Mouse (Mus musculus) thymus, adult 2 months (tissue): ENCODE results near the gene Mrpl10. TPM values are rescaled to one million over a fixed set of nuclear protein-coding genes. Genes with fewer than 3 reads are reported as not detected.

Source experiments
- DNase-seq: peaks from one replicate; pipeline ENCODE4 v3.0.0; 2021
- H3K27ac ChIP-seq: fragments of 200-500 bp; 2 replicates; pipeline ENCODE4 v1.5.1; 2012; ENCODE audit warnings: low read length, control low read depth; ENCODE audit not compliant: control insufficient read depth, insufficient read depth
- H3K27me3 ChIP-seq: fragments of 200-500 bp; 2 replicates; pipeline ENCODE4 v1.6.1; 2012; ENCODE audit warnings: mild to moderate bottlenecking, low read length, moderate library complexity, mixed read lengths; ENCODE audit not compliant: control insufficient read depth, insufficient read depth
- H3K36me3 ChIP-seq: fragments of 200-500 bp; 2 replicates; pipeline ENCODE4 v1.6.1; 2012; ENCODE audit warnings: mild to moderate bottlenecking, low read length, moderate library complexity; ENCODE audit not compliant: control insufficient read depth, insufficient read depth
- H3K4me1 ChIP-seq: fragments of 200-500 bp; replicated peaks from 2 replicates; pipeline ENCODE4 v1.6.1; 2012; ENCODE audit warnings: low read length; ENCODE audit not compliant: control insufficient read depth, insufficient read depth
- H3K4me3 ChIP-seq: fragments of 200-500 bp; 2 replicates; pipeline ENCODE4 v1.5.1; 2012; ENCODE audit warnings: mild to moderate bottlenecking, low read length, control low read depth, moderate library complexity; ENCODE audit not compliant: control insufficient read depth, insufficient read depth
- CTCF ChIP-seq: fragments of 200-500 bp; IDR thresholded peaks from 2 replicates; pipeline ENCODE4 v1.5.1; 2012; ENCODE audit warnings: mild to moderate bottlenecking, control low read depth, low read length, moderate library complexity, borderline replicate concordance; ENCODE audit not compliant: control insufficient read depth, poor library complexity, insufficient read depth; ENCODE audit errors: extremely low read depth
- POLR2A ChIP-seq: fragments of 200-500 bp; IDR thresholded peaks from 2 replicates; pipeline ENCODE4 v1.6.1; 2012; ENCODE audit warnings: mild to moderate bottlenecking, low read length, control low read depth, moderate library complexity; ENCODE audit not compliant: control insufficient read depth, poor library complexity, insufficient read depth; ENCODE audit errors: extremely low read depth
- WGBS: fragments of 180-500 bp; shearing (Covaris S2); methylation state at CpG from one replicate; pipeline ENCODE4 v1.1.7; 2018; 5-methylcytosine and 5-hydroxymethylcytosine counted together
- polyA plus RNA-seq: library from polyadenylated mRNA; depleted of rRNA; stranded (reverse); fragments of >200 nt; gene quantifications from 2 replicates; pipeline ENCODE4 v1.2.3, GENCODE M21; 2012

Mrpl10 gene
- polyA plus RNA-seq, 1 experiment, result 90.1 TPM

GRCm38 (mm10) chr11:97050944-97051586 lies 9.7 kb downstream of the Mrpl10 start:
- DNase-seq, result no peak
- Histone ChIP-seq H3K4me1 (peaks cover 24% of the 10 kb centered on the region), H3K4me3 (peak overlapping the region; percentile 67), H3K27me3 (no peaks in the 10 kb centered on the region), H3K36me3 (peaks cover 26% of the 10 kb centered on the region), H3K27ac (0 out of 2 replicates have a peak overlapping the region, but pooled peaks have one; percentile 27)
- 14% methylated on average over 13 of the region's 13 CpGs for WGBS
- no peak for TF ChIP-seq POLR2A
- TF ChIP-seq CTCF, result no peak

- H3K27ac ChIP-seq, result no peak overlapping the region
- no peaks in the 10 kb centered on the region for H3K27me3 ChIP-seq
- TF ChIP-seq POLR2A (no peak), CTCF (no peak)
- H3K36me3 ChIP-seq, result peaks cover 34% of the 10 kb centered on the region
- H3K4me3 ChIP-seq, result peak overlapping the region; percentile 17; the same call in 1 of the 2 replicates
- peak; percentile 19 for DNase-seq
- WGBS, result 22% methylated on average over 11 of the region's 11 CpGs
- peaks cover 24% of the 10 kb centered on the region for H3K4me1 ChIP-seq
Measured at GRCm38 (mm10) chr11:97052219-97052646, 10.9 kb downstream of the Mrpl10 start.

- Histone ChIP-seq H3K4me1 (no peaks in the 10 kb centered on the region), H3K36me3 (peaks cover 15% of the 10 kb centered on the region), H3K4me3 (no peak overlapping the region), H3K27me3 (no peaks in the 10 kb centered on the region), H3K27ac (no peak overlapping the region)
- WGBS, result 81% methylated on average over 9 of the region's 9 CpGs
- no peak for DNase-seq
- TF ChIP-seq CTCF (no peak), POLR2A (no peak)
Measured at GRCm38 (mm10) chr11:97063274-97063920, 22.0 kb downstream of the Mrpl10 start.

GRCm38 (mm10) chr11:97063921-97064295 lies 22.5 kb downstream of the Mrpl10 start:
- H3K4me3 ChIP-seq, result no peak overlapping the region
- H3K27me3 ChIP-seq, result no peaks in the 10 kb centered on the region
- no peak for TF ChIP-seq CTCF
- TF ChIP-seq POLR2A, result no peak
- WGBS, result 95% methylated on average over 3 of the region's 3 CpGs
- no peaks in the 10 kb centered on the region for H3K4me1 ChIP-seq
- peaks cover 15% of the 10 kb centered on the region for H3K36me3 ChIP-seq
- no peak overlapping the region for H3K27ac ChIP-seq
- DNase-seq, result peak; percentile 25

- H3K27me3 ChIP-seq, result no peaks in the 10 kb centered on the region
- peaks cover 15% of the 10 kb centered on the region for H3K36me3 ChIP-seq
- 96% methylated on average over 12 of the region's 12 CpGs for WGBS
- no peak overlapping the region for H3K27ac ChIP-seq
- no peaks in the 10 kb centered on the region for H3K4me1 ChIP-seq
- H3K4me3 ChIP-seq, result no peak overlapping the region
- DNase-seq, result no peak
- TF ChIP-seq POLR2A (no peak), CTCF (no peak)
Measured at GRCm38 (mm10) chr11:97065538-97066295, 24.4 kb downstream of the Mrpl10 start.

GRCm38 (mm10) chr11:97066656-97067360 lies 25.4 kb downstream of the Mrpl10 start:
- Histone ChIP-seq H3K4me1 (no peaks in the 10 kb centered on the region), H3K36me3 (peaks cover 15% of the 10 kb centered on the region), H3K4me3 (no peak overlapping the region), H3K27ac (no peak overlapping the region), H3K27me3 (no peaks in the 10 kb centered on the region)
- TF ChIP-seq POLR2A, result no peak
- no peak for TF ChIP-seq CTCF
- no peak for DNase-seq
- WGBS, result 92% methylated on average over 22 of the region's 22 CpGs
